Mouse (Mus musculus) MEL-GATA-1-ER (cell line): ENCODE measurements around the gene Stxbp6.

ENCODE experiments used
- DNase-seq: peaks from one replicate; pipeline ENCODE4 v3.0.0-alpha.2; 2012; ENCODE audit warnings: low read depth; ENCODE audit errors: extremely low read depth

The Stxbp6 gene

DNA sequence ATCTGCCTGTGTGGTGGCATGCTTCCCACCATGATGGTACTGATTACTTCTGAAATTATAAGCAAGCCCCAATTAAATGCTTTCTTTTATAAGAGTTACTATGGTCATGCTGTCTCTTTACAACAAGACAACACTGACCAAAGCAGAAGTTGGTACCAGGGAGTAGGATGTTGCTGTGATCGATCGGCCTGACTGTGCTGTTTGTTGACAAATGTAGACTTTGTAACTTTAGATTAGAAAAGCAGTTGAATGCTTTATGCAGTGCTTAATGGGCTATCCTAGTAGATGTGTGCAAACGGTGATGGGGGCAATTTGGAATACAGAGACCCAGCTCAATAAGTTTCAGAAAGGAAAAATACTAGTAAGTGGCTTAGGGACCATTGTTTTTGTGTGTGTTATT is 77.6 kb downstream of the Stxbp6 start:
- no peak for DNase-seq

- DNase-seq, result no peak
These were observed 78.2 kb downstream of the Stxbp6 start for GRCm38 (mm10) chr12:44996274-44996673.

DNA sequence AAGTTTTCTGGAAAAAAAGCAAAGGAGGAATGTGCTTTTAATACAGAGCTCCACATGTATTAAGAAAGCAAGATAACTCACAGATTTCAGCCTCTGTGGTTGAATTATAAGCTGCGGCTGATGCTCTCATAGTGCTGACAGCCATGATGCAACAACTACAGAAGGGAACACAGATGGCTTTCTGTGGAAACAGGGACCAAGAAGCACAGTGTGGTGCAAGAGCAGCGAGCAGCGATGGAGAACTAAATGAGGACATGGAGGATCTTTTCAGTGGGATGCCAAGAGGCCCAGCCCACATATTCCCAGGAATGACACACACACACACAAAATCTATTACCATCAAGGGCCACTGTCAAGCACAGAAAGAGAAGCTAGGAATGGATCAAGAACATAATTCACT is 81.1 kb downstream of the Stxbp6 start:
- DNase-seq, result no peak

DNA sequence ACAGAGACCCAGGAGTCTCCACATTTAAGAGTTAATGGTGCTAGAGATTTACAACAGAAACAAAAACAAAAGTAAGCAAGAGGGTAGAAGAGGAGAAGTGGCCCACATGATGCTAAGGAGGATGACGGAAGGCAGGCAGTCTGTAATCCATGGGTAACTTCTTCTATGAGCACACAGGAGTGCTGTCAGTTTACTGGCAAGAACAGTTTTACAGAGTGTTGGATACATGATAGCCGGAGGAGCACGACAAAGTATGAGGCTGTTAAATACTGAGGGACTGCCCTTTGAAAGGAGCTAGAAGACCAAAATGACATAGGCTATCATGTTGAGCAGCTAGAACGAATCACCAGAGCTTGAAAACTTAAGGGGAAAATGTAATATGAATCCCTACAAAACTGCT is 81.7 kb downstream of the Stxbp6 start:
- no peak for DNase-seq

DNA sequence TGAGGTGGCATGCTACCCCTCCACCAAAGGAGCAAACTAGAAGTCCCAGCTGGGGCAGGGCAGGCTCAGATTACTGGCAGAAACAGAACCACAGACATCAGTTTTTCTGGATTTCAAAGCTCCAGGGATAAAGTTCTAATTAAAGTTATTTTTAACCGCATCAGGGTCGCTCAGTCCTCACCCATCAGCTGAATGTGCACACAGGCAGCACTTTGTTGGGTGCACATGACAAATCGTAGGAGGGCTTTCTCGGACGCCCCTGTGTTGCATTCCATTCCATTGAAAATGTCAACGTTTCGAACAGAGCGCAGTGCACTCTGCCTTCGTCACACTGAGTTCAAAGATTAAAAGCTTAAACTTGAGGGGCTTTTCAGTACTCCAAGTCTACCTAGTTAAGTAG is 84.1 kb downstream of the Stxbp6 start:
- no peak for DNase-seq

GRCm38 (mm10) chr12:44989011-44989410 is 85.5 kb downstream of the Stxbp6 start:
- DNase-seq, result no peak

DNA sequence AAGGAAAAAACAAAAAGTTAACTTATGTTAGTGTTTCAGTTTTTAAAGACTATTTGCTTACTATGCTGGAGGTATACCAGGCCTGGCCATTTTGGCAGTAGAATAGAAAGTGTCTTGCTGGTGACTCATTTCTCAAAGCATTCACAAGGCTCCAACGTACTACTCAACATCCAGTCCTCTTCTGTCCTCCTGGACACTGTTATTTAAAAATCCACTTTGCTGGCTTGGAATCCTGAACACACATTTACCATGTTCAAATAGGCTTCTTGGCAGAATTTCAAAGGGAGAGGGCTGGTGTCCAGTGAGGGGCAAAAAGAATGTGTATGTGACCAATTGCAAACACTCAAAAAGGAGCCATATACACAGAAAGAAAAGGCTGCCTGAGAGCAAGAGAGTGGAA is 86.7 kb downstream of the Stxbp6 start:
- no peak for DNase-seq

GRCm38 (mm10) chr12:44979316-44979848 is 95.1 kb downstream of the Stxbp6 start:
- no peak for DNase-seq

- DNase-seq, result no peak
These were observed 99.2 kb downstream of the Stxbp6 start for GRCm38 (mm10) chr12:44975266-44975665.

- no peak for DNase-seq
These were observed 103.0 kb downstream of the Stxbp6 start for GRCm38 (mm10) chr12:44971477-44971876.

- no peak for DNase-seq
These were observed 107.1 kb downstream of the Stxbp6 start for GRCm38 (mm10) chr12:44967448-44967847.

GRCm38 (mm10) chr12:44957474-44957873 is 117.0 kb downstream of the Stxbp6 start:
- no peak for DNase-seq

DNA sequence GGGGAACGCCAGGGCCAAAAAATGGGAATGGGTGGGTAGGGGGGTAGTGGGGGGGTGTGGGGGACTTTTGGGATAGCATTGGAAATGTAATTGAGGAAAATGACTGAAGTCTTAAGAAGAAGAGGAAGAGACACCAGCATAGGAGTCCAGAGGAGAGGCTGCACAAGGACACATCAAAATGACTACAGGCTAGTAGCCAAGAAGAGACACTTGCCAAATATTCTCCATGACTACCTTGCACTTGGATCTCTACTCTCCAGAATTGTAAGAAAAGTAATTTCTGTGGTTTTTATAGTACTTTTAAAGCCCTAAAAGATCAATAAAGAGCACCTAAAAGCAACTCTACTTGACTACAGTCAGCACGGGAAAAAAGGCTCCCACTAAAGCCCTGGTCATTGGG is 121.4 kb downstream of the Stxbp6 start:
- no peak for DNase-seq

DNA sequence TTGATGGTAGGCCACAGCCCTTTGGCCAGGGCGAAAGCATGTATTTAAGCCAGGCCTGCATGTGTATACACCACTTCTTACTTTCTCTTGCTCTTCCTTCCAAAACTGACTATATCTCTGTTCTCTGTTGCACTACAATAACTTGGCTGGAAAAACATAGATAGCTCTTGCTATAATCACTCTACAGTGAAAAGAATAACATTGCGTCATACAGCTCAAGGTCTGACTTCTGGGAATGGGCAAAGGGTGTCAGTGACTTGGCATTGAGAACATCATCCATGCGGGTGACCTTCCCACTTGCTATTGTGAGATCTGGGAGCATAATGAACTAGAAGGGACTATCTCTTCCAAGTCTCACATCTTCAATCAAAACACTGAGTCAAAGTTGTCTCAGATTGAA is 122.4 kb downstream of the Stxbp6 start:
- DNase-seq, result no peak

GRCm38 (mm10) chr12:44950559-44950958 is 124.0 kb downstream of the Stxbp6 start:
- DNase-seq, result no peak

DNA sequence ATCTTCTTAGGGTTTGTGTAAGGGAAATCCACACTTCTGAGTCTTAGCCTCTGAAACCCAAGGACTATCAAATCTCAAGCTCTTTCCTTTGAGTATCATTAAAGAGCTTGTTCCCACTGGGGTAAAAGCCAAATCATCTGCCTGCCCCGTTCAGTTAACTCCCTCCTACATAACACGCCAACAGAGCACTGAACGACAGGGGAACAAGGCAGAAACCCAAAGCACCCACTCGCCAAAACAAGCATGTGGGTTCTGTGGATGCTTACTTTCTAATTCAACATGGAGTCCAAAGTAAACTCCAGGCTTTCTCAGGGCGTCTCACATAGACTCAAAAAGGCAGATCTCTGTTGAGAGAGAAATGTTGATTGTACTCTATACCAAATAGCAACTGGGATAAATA is 126.7 kb downstream of the Stxbp6 start:
- DNase-seq, result no peak

- no peak for DNase-seq
These were observed 134.2 kb downstream of the Stxbp6 start for GRCm38 (mm10) chr12:44940325-44940724.

DNA sequence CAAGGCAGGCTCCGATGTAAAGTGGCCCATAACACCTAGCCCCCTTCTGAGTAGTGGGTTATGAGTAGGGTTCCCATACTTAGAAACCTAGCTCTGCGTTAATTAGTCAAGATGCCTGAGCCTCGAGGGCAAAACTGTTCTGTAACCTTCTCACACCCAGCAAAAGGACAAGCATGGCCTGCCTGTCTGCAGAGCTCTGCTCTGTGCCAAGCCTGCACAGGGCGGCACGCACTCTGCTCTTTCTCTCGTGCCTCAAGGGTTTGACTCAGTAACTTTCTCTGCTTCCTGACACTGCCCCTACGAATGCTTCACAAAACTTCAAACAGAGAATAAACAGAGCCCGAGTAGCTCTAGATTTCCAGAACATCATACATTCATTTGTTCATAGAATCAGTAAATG is 135.4 kb downstream of the Stxbp6 start:
- no peak for DNase-seq

- no peak for DNase-seq
These were observed 141.6 kb downstream of the Stxbp6 start for GRCm38 (mm10) chr12:44932954-44933353.

- DNase-seq, result no peak
These were observed 142.8 kb downstream of the Stxbp6 start for GRCm38 (mm10) chr12:44931716-44932115.

- no peak for DNase-seq
These were observed 146.1 kb downstream of the Stxbp6 start for GRCm38 (mm10) chr12:44928456-44928855.

DNA sequence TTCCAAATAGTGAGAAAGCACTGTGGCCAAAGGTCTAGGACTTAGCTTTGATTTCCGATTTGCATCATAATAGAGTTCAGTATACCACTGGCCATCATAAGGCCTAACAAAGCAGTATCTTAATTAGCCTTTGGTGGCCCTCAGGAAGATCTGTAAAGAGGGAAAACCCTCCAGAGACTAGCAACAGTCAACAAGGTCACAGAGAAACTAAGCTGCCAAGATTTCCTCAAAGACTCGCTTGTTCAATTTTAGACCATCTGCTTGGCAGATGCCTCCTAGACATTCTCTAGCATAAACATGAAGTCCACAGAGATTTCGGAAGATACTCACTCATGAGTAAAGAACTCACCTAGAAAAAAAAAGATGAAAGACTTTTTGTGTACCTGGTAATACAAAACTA is 148.6 kb downstream of the Stxbp6 start:
- no peak for DNase-seq

GRCm38 (mm10) chr12:44923273-44923672 is 151.2 kb downstream of the Stxbp6 start:
- DNase-seq, result no peak

GRCm38 (mm10) chr12:44922241-44922640 is 152.3 kb downstream of the Stxbp6 start:
- no peak for DNase-seq
